Mouse (Mus musculus): ENCODE measurements around the gene Rab31.

Rab31 gene

DNA sequence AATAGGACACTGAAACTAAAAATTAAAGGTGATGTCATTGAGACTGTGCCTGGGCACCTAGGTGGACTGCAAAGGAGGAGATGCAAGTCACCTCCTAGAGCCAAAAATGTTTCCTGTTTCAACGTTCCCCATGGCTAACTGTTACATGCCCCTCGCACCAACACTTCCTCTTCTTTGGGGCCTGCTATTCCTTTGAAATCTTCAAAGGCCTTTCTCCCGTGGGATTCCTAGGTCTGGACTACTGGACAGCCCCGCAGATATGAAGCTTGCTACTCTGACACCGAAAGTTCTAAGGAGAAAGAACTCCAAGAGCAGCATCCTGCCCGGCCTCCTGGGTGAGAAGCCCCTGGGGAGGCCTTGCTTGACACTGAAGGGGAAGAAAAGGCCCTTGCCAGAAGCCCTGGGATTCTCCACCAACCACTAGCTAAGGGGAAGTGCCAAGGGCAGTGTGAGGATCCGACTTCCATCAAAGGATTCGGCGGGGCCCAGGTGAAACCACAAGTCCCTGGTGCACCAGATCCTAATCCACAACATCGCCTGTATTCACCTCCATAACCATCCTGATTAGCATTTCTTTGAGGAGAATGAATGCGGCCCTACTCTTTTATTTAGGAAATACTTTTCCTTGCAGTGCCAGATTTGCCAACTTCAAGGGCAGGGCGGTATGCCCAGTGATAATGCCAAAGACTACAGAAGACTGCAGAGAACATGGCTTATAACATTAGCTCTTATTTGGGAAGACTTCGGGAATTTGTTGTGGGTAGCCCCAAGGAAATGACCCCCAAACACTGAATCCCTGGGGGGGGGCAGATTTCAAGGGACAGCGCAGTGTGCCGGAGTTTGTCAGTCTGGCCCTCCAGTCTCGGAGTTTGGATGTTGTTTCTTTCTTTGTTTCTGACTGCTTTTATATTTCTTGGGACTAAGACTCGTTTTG, 1.3 kb downstream of the Rab31 start:
- Histone ChIP-seq H3K27me3 (ENCODE audit: control insufficient read depth, insufficient read depth, low read length, poor library complexity, severe bottlenecking) (no peaks in the 10 kb centered on the region), H3K36me3 (ENCODE audit: control insufficient read depth, insufficient read depth, low read length, poor library complexity, severe bottlenecking) (no peaks in the 10 kb centered on the region)
- DNase-seq (ENCODE audit: low read depth, low spot score) = peak; percentile 55

DNA sequence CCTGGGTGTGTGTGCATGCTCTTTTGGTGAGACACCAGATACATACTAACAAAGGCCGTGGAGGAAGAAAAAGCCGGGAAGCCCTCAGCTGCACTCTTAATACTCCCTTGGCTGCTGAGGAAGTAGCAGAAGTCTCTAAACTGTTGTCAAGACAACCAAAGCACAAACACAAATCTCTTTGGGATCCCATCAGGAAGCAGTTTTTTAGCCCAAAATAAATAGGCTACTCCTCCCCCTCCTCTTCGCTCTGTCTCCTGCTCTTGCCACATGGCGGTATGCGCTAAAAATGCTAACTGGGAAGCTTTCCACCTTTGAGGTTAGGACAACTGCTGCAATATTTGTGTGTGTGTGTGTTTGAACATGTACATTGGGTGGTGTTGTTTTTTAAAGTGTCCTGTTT, 4.1 kb downstream of the Rab31 start:
- Histone ChIP-seq H3K27me3 (ENCODE audit: control insufficient read depth, insufficient read depth, low read length, poor library complexity, severe bottlenecking) (no peaks in the 10 kb centered on the region), H3K36me3 (ENCODE audit: control insufficient read depth, insufficient read depth, low read length, poor library complexity, severe bottlenecking) (no peaks in the 10 kb centered on the region)
- DNase-seq (ENCODE audit: low read depth, low spot score) = no peak

DNA sequence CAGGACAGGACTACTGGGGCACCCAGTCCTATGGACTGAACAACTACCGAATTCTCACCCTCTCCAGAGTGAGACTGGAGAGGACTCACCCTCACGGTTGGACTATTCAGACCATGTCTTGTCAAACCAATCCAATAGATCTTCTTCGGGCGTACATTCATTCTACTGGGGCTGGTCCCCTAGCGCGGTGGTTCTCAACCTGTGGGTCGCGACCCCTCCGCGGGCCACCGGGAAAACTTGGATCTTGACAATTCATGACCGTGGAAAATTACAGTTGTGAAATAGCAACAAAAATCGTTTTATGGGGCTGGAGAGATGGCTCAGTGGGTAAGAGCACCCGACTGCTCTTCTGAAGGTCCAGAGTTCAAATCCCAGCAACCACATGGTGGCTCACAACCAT, 9.3 kb downstream of the Rab31 start:
- no peaks in the 10 kb centered on the region for H3K36me3 ChIP-seq (ENCODE audit: control insufficient read depth, insufficient read depth, low read length, poor library complexity, severe bottlenecking)
- no peak for DNase-seq (ENCODE audit: low read depth, low spot score)
- H3K27me3 ChIP-seq (ENCODE audit: control insufficient read depth, insufficient read depth, low read length, poor library complexity, severe bottlenecking) = no peaks in the 10 kb centered on the region

DNA sequence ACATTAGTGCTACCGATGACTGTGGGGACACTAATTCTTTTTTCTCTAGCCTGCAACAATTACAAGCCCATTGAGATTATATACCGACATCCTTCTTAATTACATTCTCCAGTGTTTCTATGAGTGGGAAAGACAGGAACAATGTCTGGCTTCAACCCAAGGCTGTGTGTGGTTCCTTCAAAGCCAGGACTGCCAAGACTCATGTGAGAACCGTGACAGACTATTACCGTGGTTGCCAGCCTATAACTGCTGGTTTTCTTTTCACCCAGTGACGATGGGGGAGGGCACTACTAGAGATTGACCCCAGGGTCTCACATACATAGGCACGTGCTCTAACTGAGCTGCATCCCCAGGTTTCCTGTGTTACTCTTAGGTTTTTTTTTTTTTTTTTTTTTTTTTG, 15.4 kb downstream of the Rab31 start:
- no peak for DNase-seq (ENCODE audit: low read depth, low spot score)
- no peaks in the 10 kb centered on the region for H3K36me3 ChIP-seq (ENCODE audit: control insufficient read depth, insufficient read depth, low read length, poor library complexity, severe bottlenecking)
- no peaks in the 10 kb centered on the region for H3K27me3 ChIP-seq (ENCODE audit: control insufficient read depth, insufficient read depth, low read length, poor library complexity, severe bottlenecking)

DNA sequence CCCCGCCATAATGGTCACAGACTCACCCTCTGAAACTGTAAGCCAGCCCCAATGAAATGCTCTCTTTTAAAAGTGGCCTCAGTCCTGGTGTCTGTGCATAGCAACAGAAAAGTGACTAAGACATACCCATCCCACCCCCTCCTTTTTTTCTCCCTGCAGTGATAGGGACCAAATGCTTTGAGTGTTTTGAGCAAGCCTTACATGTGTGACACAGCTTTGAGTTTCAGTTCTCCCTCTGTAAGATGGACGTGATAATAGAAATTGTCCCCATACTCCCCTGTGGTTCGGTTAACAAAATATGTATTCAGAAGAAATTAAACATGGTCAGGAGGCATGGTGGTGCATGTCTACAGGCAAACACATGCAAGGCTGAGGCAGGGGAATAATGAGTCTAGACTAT, 16.7 kb downstream of the Rab31 start:
- H3K36me3 ChIP-seq (ENCODE audit: control insufficient read depth, insufficient read depth, low read length, poor library complexity, severe bottlenecking) = no peaks in the 10 kb centered on the region
- no peaks in the 10 kb centered on the region for H3K27me3 ChIP-seq (ENCODE audit: control insufficient read depth, insufficient read depth, low read length, poor library complexity, severe bottlenecking)
- peak; percentile 40 for DNase-seq (ENCODE audit: low read depth, low spot score)

DNA sequence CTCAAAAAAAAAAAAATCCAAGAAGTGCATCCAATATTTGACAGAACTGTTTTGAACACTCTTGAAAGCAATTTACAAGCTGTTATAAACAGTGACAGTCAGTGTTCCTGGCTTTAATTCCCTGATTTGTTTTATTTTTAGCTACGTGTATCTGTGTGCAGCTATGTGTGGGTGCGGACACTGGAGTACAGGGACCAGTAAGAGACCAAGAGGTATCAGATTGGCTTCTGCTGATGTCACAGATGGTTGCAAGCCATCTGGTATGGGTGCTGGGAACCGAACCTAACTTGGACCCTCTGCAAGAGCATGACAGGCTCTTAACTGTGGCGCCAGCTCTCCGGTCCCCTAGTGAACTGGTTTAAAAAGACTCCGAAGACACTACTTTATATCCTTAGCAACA, 19.4 kb downstream of the Rab31 start:
- no peak for DNase-seq (ENCODE audit: low read depth, low spot score)
- H3K27me3 ChIP-seq (ENCODE audit: control insufficient read depth, insufficient read depth, low read length, poor library complexity, severe bottlenecking) = no peaks in the 10 kb centered on the region

DNA sequence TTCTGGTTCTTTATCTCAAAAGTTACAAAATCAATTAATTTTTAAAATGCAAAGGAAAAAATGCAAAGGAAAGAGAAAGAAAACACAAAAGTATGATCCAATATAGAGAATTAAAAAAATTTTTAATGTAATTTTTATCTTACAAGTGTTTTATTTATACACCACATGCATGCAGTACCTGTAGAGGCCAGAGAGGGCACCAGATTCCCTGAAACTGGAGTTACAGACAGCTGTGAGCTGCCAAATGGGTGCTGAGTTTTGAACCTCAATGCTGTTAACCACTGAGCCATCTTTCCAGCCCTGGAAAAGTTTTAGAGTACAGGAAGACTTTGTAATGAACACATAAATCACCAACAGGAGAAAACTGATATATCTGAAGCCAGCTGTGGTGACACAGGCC, 22.3 kb downstream of the Rab31 start:
- DNase-seq (ENCODE audit: low read depth, low spot score) = peak; percentile 58
- H3K36me3 ChIP-seq (ENCODE audit: control insufficient read depth, insufficient read depth, low read length, poor library complexity, severe bottlenecking) = no peaks in the 10 kb centered on the region
- no peaks in the 10 kb centered on the region for H3K27me3 ChIP-seq (ENCODE audit: control insufficient read depth, insufficient read depth, low read length, poor library complexity, severe bottlenecking)

More for the DNA sequence above, 19.4 kb downstream of the Rab31 start:
- no peaks in the 10 kb centered on the region for H3K36me3 ChIP-seq (ENCODE audit: control insufficient read depth, insufficient read depth, low read length, poor library complexity, severe bottlenecking)

DNA sequence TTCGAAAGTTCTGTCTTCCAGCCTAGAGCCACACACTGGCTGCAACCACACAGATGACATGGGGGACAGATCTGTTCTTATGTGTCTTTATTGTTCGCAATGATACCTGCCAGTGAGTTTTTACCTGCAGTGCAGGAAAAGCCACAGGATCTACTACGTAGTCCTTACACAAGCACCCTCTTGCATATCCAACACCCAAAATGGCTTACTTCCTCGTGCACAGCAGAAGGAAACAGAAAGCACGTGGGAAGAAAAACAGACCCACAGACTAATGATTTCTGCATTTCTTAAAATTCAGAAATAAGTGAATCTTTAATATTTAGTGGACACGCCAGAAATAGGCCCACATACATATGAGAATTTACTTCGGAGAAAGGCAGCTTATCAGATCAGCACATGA, 22.7 kb downstream of the Rab31 start:
- Histone ChIP-seq H3K27me3 (ENCODE audit: control insufficient read depth, insufficient read depth, low read length, poor library complexity, severe bottlenecking) (no peaks in the 10 kb centered on the region), H3K36me3 (ENCODE audit: control insufficient read depth, insufficient read depth, low read length, poor library complexity, severe bottlenecking) (no peaks in the 10 kb centered on the region)
- no peak for DNase-seq (ENCODE audit: low read depth, low spot score)

DNA sequence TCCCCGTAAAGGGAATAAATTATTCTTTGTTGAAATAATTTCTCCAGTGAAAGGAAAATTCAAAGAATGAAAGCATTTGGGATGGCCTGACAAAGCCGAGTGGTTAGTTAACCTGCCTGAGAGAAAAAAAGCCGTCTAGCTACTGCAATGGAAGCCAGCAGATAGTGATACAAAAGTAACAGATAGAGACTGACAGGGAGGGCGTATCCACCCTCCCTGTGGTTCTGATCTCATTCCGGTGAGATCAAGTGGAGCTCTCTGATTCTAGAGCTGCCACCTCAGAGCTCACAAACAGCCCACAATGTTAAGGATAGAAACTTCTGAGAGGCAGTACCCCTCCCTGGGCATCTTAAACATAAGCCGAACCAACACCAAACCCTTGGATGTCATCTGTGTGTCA, 23.6 kb downstream of the Rab31 start:
- H3K27me3 ChIP-seq (ENCODE audit: control insufficient read depth, insufficient read depth, low read length, poor library complexity, severe bottlenecking) = no peaks in the 10 kb centered on the region
- no peak for DNase-seq (ENCODE audit: low read depth, low spot score)
- no peaks in the 10 kb centered on the region for H3K36me3 ChIP-seq (ENCODE audit: control insufficient read depth, insufficient read depth, low read length, poor library complexity, severe bottlenecking)

DNA sequence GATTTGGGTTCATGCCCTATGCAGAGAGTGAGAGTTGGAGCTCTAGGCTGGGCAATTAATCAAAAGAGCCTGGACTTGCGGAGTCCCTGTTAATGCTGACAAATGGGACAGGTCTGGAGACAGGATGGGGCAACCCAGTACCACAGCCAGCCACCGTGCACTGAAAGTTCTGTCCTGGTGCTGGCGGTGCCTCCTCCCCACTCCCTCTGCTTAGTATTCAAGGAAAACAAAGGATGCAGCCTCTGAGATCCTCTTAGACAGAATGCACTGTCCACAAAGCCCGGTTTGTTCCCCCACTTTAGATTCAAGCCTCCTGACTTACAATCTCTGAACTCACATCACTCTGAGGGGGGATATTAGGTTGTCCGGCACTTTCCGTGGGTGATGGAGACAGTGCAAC, 26.2 kb downstream of the Rab31 start:
- no peaks in the 10 kb centered on the region for H3K36me3 ChIP-seq (ENCODE audit: control insufficient read depth, insufficient read depth, low read length, poor library complexity, severe bottlenecking)
- no peaks in the 10 kb centered on the region for H3K27me3 ChIP-seq (ENCODE audit: control insufficient read depth, insufficient read depth, low read length, poor library complexity, severe bottlenecking)
- no peak for DNase-seq (ENCODE audit: low read depth, low spot score)

DNA sequence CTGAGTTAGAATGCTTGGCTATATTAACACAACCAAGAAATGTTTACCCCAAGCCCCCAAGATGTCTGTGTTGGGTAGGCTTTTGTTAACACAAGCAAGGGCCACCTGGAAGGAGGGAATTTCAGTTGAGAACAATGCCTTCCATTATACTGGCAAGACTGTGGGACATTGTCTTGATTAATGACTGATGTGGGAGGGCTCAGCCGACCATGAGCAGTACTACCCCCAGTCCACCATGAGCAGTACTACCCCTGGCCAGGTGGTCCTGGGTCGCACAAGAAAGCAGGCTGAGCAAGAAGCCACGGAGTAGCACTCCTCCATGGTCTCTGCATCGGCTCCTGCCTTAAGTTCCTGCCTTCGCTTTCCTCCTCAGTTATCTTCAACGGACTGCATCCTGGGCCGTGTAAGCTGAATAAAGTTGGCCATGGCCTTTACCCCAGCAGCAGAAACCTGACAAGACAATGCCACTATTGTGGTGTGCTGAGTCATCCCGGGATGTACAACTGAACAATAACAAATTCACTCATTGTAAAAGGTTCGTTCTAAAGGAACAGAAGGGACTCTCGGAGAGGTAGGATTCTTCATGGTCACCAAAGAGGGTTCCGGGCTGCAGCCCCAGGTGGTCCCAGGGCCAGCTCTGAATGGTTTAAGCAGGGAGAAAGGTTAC, 28.8 kb downstream of the Rab31 start:
- DNase-seq (ENCODE audit: low read depth, low spot score) = no peak
- H3K36me3 ChIP-seq (ENCODE audit: control insufficient read depth, insufficient read depth, low read length, poor library complexity, severe bottlenecking) = no peaks in the 10 kb centered on the region
- H3K27me3 ChIP-seq (ENCODE audit: control insufficient read depth, insufficient read depth, low read length, poor library complexity, severe bottlenecking) = no peaks in the 10 kb centered on the region

DNA sequence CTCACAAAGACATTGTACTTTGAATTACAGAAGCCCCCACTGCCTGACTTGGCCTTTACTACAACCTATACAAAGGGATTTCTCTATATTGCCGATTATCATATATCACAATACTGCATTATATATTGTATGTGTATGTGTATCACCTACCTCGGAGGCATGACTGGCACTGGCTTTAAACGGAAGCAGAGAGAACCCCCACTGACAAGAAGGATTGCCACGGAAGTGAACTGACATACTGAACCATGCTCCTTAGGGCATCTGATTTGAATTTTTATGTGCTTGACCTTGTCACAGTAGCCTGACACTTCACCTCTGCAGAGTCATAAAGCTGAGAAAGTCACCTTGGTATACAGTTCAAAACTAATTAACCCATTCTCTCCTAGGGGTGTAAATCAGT, 29.6 kb downstream of the Rab31 start:
- no peaks in the 10 kb centered on the region for H3K36me3 ChIP-seq (ENCODE audit: control insufficient read depth, insufficient read depth, low read length, poor library complexity, severe bottlenecking)

DNA sequence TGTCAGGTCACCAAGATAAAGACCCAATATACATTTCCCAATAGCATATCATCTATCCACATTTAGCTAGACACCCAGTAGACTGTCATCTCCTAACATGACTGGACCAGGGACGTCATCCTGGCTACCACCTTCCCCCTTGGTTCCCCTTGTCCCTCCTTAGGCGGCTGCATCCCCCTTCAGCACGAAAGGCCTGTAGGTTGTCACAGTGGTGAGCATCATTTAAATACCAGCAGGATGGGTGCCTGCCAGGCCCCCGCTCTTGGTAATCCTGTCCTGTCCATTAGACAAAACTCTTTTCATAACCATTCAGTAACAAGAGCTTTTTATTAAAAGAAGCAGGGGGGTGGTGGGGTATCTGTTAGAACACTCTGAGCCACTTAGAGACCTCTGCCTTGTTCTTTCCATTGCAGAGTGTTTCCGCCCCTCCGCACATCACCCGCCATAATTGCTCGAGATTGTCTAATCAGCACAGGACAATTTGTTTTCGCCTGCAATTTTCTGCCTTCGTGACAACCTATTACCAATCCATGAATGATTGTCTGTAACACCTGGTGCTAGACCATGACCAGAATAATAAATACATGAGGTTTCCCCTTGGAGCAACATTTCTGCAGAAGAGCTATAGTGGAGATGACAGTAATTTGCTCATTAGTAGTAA, 30.2 kb downstream of the Rab31 start:
- H3K27me3 ChIP-seq (ENCODE audit: control insufficient read depth, insufficient read depth, low read length, poor library complexity, severe bottlenecking) = no peaks in the 10 kb centered on the region
- no peaks in the 10 kb centered on the region for H3K36me3 ChIP-seq (ENCODE audit: control insufficient read depth, insufficient read depth, low read length, poor library complexity, severe bottlenecking)
- DNase-seq (ENCODE audit: low read depth, low spot score) = no peak

More for the DNA sequence above, 29.6 kb downstream of the Rab31 start:
- no peak for DNase-seq (ENCODE audit: low read depth, low spot score)
- H3K27me3 ChIP-seq (ENCODE audit: control insufficient read depth, insufficient read depth, low read length, poor library complexity, severe bottlenecking) = no peaks in the 10 kb centered on the region

DNA sequence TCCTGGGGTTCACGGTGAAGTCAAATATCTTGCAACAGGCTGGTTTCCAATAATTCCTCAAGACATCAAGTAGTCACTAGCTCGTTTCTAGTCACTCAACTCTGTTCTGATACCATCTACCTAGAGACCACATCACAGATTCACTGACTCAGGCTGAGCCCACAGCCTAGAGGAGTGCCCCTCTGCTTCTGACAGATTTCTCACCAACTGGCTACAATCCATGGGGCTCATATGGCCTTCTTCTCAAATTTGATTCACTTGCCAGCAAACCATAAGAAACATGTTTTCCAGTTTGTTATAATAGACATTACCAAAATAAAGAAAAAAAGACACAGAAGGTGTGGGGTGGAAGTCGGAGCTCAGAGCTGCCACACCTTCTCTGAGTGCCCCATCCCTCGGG, 31.0 kb downstream of the Rab31 start:
- Histone ChIP-seq H3K27me3 (ENCODE audit: control insufficient read depth, insufficient read depth, low read length, poor library complexity, severe bottlenecking) (no peaks in the 10 kb centered on the region), H3K36me3 (ENCODE audit: control insufficient read depth, insufficient read depth, low read length, poor library complexity, severe bottlenecking) (no peaks in the 10 kb centered on the region)
- DNase-seq (ENCODE audit: low read depth, low spot score) = no peak

Measured in splenic B cell, adult 2 months (primary cell).